Mouse (Mus musculus) layer of hippocampus, adult 8-10 months (tissue): ENCODE measurements around the gene Gsto2. TPM values are rescaled to one million over a fixed set of nuclear protein-coding genes. Genes with fewer than 3 reads are reported as not detected.

Experiments
- DNase-seq, 2 experiments: peaks; one replicate each; pipeline ENCODE4 v3.0.0; 2022; ENCODE audit warnings: low spot score in 2 of 2
- total RNA-seq, 4 experiments: library from RNA; stranded (reverse); gene quantifications; 2 replicates each; pipeline ENCODE4 v1.2.4; 2022

The Gsto2 gene
- total RNA-seq, 4 experiments from 2014 or later = 2.2 to 4.1 (median 2.9) TPM

GRCm38 (mm10) chr19:47857957-47858942 lies 7.1 kb upstream of the Gsto2 start:
- DNase-seq = no peak

GRCm38 (mm10) chr19:47859180-47859579 lies 6.2 kb upstream of the Gsto2 start:
- no peak for DNase-seq

GRCm38 (mm10) chr19:47862581-47862980 lies 2.8 kb upstream of the Gsto2 start:
- DNase-seq = no peak

GRCm38 (mm10) chr19:47864051-47864450 lies 1.3 kb upstream of the Gsto2 start:
- no peak for DNase-seq

GRCm38 (mm10) chr19:47864721-47865120 lies 613 bp upstream of the Gsto2 start:
- no peak for DNase-seq

GRCm38 (mm10) chr19:47867628-47868175 lies 2.4 kb downstream of the Gsto2 start:
- DNase-seq = no peak

- no peak for DNase-seq
Measured at GRCm38 (mm10) chr19:47868951-47869350, 3.6 kb downstream of the Gsto2 start.

GRCm38 (mm10) chr19:47869516-47869915 lies 4.2 kb downstream of the Gsto2 start:
- no peak for DNase-seq

GRCm38 (mm10) chr19:47870102-47870666 lies 4.8 kb downstream of the Gsto2 start:
- no peak for DNase-seq

- no peak for DNase-seq
Measured at GRCm38 (mm10) chr19:47871515-47871914, 6.2 kb downstream of the Gsto2 start.

- DNase-seq = no peak
Measured at GRCm38 (mm10) chr19:47876252-47876651, 10.9 kb downstream of the Gsto2 start.

- DNase-seq = no peak
Measured at GRCm38 (mm10) chr19:47881538-47881937, 16.2 kb downstream of the Gsto2 start.

GRCm38 (mm10) chr19:47882151-47882881 lies 17.0 kb downstream of the Gsto2 start:
- peak; percentile 27 to 74 for DNase-seq

- DNase-seq = no peak
Measured at GRCm38 (mm10) chr19:47882882-47883254, 17.5 kb downstream of the Gsto2 start.

GRCm38 (mm10) chr19:47884296-47885085 lies 19.2 kb downstream of the Gsto2 start:
- no peak for DNase-seq

- no peak for DNase-seq
Measured at GRCm38 (mm10) chr19:47885191-47885743, 19.9 kb downstream of the Gsto2 start.

- DNase-seq = no peak
Measured at GRCm38 (mm10) chr19:47885886-47886285, 20.6 kb downstream of the Gsto2 start.

GRCm38 (mm10) chr19:47886617-47887016 lies 21.3 kb downstream of the Gsto2 start:
- no peak for DNase-seq

- DNase-seq = peak; percentile 33 to 49
Measured at GRCm38 (mm10) chr19:47887417-47887816, 22.1 kb downstream of the Gsto2 start.

GRCm38 (mm10) chr19:47888037-47888436 lies 22.7 kb downstream of the Gsto2 start:
- no peak for DNase-seq
